Mouse (Mus musculus) ovary, postnatal 10 days (tissue): Measurements from ENCODE around the gene Creb1.
"Not testable (repeated sequence)": the region's sequence is repeated elsewhere in the genome, so short reads cannot be mapped to it uniquely, and the experiment has no call there.

Source experiments
- DNase-seq: peaks from one replicate; pipeline ENCODE4 v3.0.0; 2022; ENCODE audit warnings: low spot score

Gene Creb1

GRCm38 (mm10) chr1:64543750-64544149 is 11.3 kb downstream of the Creb1 start:
- DNase-seq = no peak

- DNase-seq = no peak
Observed at GRCm38 (mm10) chr1:64546070-64546469, 13.6 kb downstream of the Creb1 start.

GRCm38 (mm10) chr1:64549380-64549779 is 16.9 kb downstream of the Creb1 start:
- DNase-seq = no peak

- no peak for DNase-seq
Observed at GRCm38 (mm10) chr1:64551908-64552307, 19.5 kb downstream of the Creb1 start.

GRCm38 (mm10) chr1:64560105-64560504 is 27.7 kb downstream of the Creb1 start:
- DNase-seq = no peak

GRCm38 (mm10) chr1:64568206-64568605 is 35.8 kb downstream of the Creb1 start:
- DNase-seq = no peak

GRCm38 (mm10) chr1:64576022-64576421 is 43.6 kb downstream of the Creb1 start:
- DNase-seq = no peak

- no peak for DNase-seq
Observed at GRCm38 (mm10) chr1:64576732-64577131, 44.3 kb downstream of the Creb1 start.

GRCm38 (mm10) chr1:64577911-64578310 is 45.5 kb downstream of the Creb1 start:
- DNase-seq = not testable (repeated sequence)

- DNase-seq = no peak
Observed at GRCm38 (mm10) chr1:64578801-64579200, 46.4 kb downstream of the Creb1 start.

GRCm38 (mm10) chr1:64598926-64599325 is 66.5 kb downstream of the Creb1 start:
- no peak for DNase-seq

- DNase-seq = no peak
Observed at GRCm38 (mm10) chr1:64600413-64601077, 68.1 kb downstream of the Creb1 start.

GRCm38 (mm10) chr1:64601242-64601842 is 68.9 kb downstream of the Creb1 start:
- no peak for DNase-seq

- no peak for DNase-seq
Observed at GRCm38 (mm10) chr1:64603381-64603780, 70.9 kb downstream of the Creb1 start.

- no peak for DNase-seq
Observed at GRCm38 (mm10) chr1:64609145-64609544, 76.7 kb downstream of the Creb1 start.

- no peak for DNase-seq
Observed at GRCm38 (mm10) chr1:64609976-64610375, 77.5 kb downstream of the Creb1 start.

GRCm38 (mm10) chr1:64614311-64614710 is 81.9 kb downstream of the Creb1 start:
- no peak for DNase-seq

- DNase-seq = no peak
Observed at GRCm38 (mm10) chr1:64614801-64615345, 82.4 kb downstream of the Creb1 start.

- DNase-seq = no peak
Observed at GRCm38 (mm10) chr1:64615531-64615991, 83.1 kb downstream of the Creb1 start.

- DNase-seq = no peak
Observed at GRCm38 (mm10) chr1:64616076-64616475, 83.6 kb downstream of the Creb1 start.

GRCm38 (mm10) chr1:64616531-64616880 is 84.1 kb downstream of the Creb1 start:
- DNase-seq = no peak

GRCm38 (mm10) chr1:64616881-64617714 is 84.7 kb downstream of the Creb1 start, which contains the start of gene Mettl21a:
Gene Mettl21a (minus strand): TSS chr1:64617242.
- DNase-seq = peak; percentile 82

GRCm38 (mm10) chr1:64617715-64617984 is 85.2 kb downstream of the Creb1 start:
- DNase-seq = peak; percentile 86
